Mouse (Mus musculus): ENCODE measurements around the gene C1rb. TPM values are rescaled to one million over a fixed set of nuclear protein-coding genes. Genes with fewer than 3 reads are reported as not detected.
A peak's percentile ranks its signal among the peaks of the same experiment; 100 is the strongest.
"Not testable (repeated sequence)": the region's sequence is repeated elsewhere in the genome, so short reads cannot be mapped to it uniquely, and the experiment has no call there.

Gene C1rb
- not detected in 2 replicates for polyA plus RNA-seq (2015; fragmentation: Nextera tagmentation; extraction: Ambion mirVana)

GRCm38 (mm10) chr6:124570026-124570425 lies at the start of gene C1rb:
Gene C1rb, plus strand, starts transcription at chr6:124570294.
- Histone ChIP-seq H3K4me3 (ENCODE audit: low read depth, low read length) (no peak within 1 kb of the TSS), H3K9me3 (ENCODE audit: low read length) (no peaks in the 10 kb centered on the region), H3K4me2 (ENCODE audit: low read depth, low read length) (no peak within 1 kb of the TSS), H3K27me3 (ENCODE audit: insufficient read depth, low read length) (no peaks in the 10 kb centered on the region), H3K36me3 (replicated peaks; ENCODE audit: insufficient read depth, low read length) (no peaks in the 10 kb centered on the region), H3K4me1 (ENCODE audit: insufficient read depth) (no peaks in the 10 kb centered on the region), H3K9ac (replicated peaks) (no peak within 1 kb of the TSS), H3K27ac (ENCODE audit: low read depth) (no peak within 1 kb of the TSS)
- TF ChIP-seq EP300 (IDR thresholded peaks at IDR 0.05; ENCODE audit: low read depth) (no peak), CTCF (IDR thresholded peaks at IDR 0.05; ENCODE audit: low read depth) (peak; percentile 92)
- 4% methylated on average over 8 of the region's 8 CpGs for WGBS (ENCODE audit: insufficient replicate concordance)
- DNase-seq (peak; percentile 67), ATAC-seq (no peak)

GRCm38 (mm10) chr6:124522082-124522481 lies 48.0 kb upstream of the C1rb start:
- H3K36me3 ChIP-seq (replicated peaks; ENCODE audit: insufficient read depth, low read length); H3K27me3 ChIP-seq (ENCODE audit: insufficient read depth, low read length); H3K4me1 ChIP-seq (ENCODE audit: insufficient read depth); ATAC-seq; H3K9ac ChIP-seq (replicated peaks); H3K9me3 ChIP-seq (ENCODE audit: low read length); H3K4me2 ChIP-seq (ENCODE audit: low read depth, low read length); H3K4me3 ChIP-seq (ENCODE audit: low read depth, low read length); DNase-seq; H3K27ac ChIP-seq (ENCODE audit: low read depth): not testable (repeated sequence)
- WGBS (ENCODE audit: insufficient replicate concordance): 58% methylated on average over 7 of the region's 7 CpGs

DNA sequence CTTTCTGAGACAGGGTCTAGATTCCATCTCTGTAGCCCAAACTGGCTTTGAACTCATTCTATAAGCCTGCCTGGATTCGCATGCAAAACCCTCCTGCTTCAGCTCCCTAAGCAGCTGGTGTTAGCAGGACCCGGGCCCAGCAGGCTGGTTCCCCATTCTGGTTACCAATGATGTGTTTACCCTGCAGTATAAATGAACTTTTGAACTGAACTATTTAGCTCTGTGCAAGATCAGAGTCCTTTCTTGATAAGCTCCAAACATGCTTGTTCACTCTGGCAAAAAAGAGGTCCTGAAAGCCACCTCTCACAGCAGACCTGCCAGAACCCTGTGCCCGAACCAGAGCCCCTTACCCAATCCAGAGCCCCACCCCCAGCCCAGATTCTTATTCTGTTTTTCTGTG lies 42.2 kb upstream of the C1rb start:
- no peak for DNase-seq
- H3K4me2 ChIP-seq (ENCODE audit: low read depth, low read length): no peak overlapping the region
- peak; percentile 72 for ATAC-seq
- no peak for TF ChIP-seq EP300 (IDR thresholded peaks at IDR 0.05; ENCODE audit: low read depth)
- no peak for TF ChIP-seq CTCF (IDR thresholded peaks at IDR 0.05; ENCODE audit: low read depth)
- H3K36me3 ChIP-seq (replicated peaks; ENCODE audit: insufficient read depth, low read length): no peaks in the 10 kb centered on the region
- no peaks in the 10 kb centered on the region for H3K9me3 ChIP-seq (ENCODE audit: low read length)
- no peaks in the 10 kb centered on the region for H3K4me1 ChIP-seq (ENCODE audit: insufficient read depth)
- no peak overlapping the region for H3K9ac ChIP-seq (replicated peaks)
- H3K4me3 ChIP-seq (ENCODE audit: low read depth, low read length): no peak overlapping the region
- no peaks in the 10 kb centered on the region for H3K27me3 ChIP-seq (ENCODE audit: insufficient read depth, low read length)
- WGBS (ENCODE audit: insufficient replicate concordance): 59% methylated on average over 3 of the region's 3 CpGs
- H3K27ac ChIP-seq (ENCODE audit: low read depth): peak overlapping the region; percentile 60

DNA sequence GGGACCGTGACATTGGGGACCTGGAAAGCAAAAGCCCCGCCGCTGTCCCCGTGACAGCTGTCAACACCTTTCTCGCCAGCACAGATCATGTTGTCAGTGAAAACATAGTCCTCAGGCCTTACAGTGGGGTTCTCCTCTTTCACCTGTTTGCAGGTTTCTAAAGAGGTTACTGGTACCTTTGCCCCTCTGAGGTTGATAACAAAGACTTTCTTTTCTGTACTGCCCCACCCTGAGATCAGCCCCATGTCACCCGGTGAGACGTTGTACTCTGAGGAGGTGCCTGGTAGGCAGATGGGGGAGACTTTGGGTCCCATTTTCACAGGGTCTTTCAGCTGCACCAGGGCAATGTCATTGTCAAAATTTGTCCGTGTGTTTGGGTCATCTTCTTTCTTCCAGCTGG lies 39.0 kb upstream of the C1rb start:
- WGBS (ENCODE audit: insufficient replicate concordance): 83% methylated on average over 8 of the region's 8 CpGs
- no peak overlapping the region for H3K9ac ChIP-seq (replicated peaks)
- DNase-seq: no peak

GRCm38 (mm10) chr6:124536125-124536829 lies 33.8 kb upstream of the C1rb start:
- H3K36me3 ChIP-seq (replicated peaks; ENCODE audit: insufficient read depth, low read length); ATAC-seq; H3K27ac ChIP-seq (ENCODE audit: low read depth); H3K27me3 ChIP-seq (ENCODE audit: insufficient read depth, low read length); DNase-seq; H3K9ac ChIP-seq (replicated peaks); H3K4me2 ChIP-seq (ENCODE audit: low read depth, low read length); H3K4me3 ChIP-seq (ENCODE audit: low read depth, low read length); H3K9me3 ChIP-seq (ENCODE audit: low read length); H3K4me1 ChIP-seq (ENCODE audit: insufficient read depth): not testable (repeated sequence)
- 61% methylated on average over 8 of the region's 8 CpGs for WGBS (ENCODE audit: insufficient replicate concordance)

More for the DNA sequence above, 39.0 kb upstream of the C1rb start:
- no peaks in the 10 kb centered on the region for H3K36me3 ChIP-seq (replicated peaks; ENCODE audit: insufficient read depth, low read length)
- no peaks in the 10 kb centered on the region for H3K9me3 ChIP-seq (ENCODE audit: low read length)
- no peak overlapping the region for H3K4me3 ChIP-seq (ENCODE audit: low read depth, low read length)
- no peak for ATAC-seq
- H3K27me3 ChIP-seq (ENCODE audit: insufficient read depth, low read length): no peaks in the 10 kb centered on the region
- H3K4me2 ChIP-seq (ENCODE audit: low read depth, low read length): no peak overlapping the region
- no peak for TF ChIP-seq EP300 (IDR thresholded peaks at IDR 0.05; ENCODE audit: low read depth)
- TF ChIP-seq CTCF (IDR thresholded peaks at IDR 0.05; ENCODE audit: low read depth): no peak
- H3K27ac ChIP-seq (ENCODE audit: low read depth): no peak overlapping the region
- H3K4me1 ChIP-seq (ENCODE audit: insufficient read depth): no peaks in the 10 kb centered on the region

- DNase-seq: peak; percentile 43
- H3K27me3 ChIP-seq (ENCODE audit: insufficient read depth, low read length); H3K36me3 ChIP-seq (replicated peaks; ENCODE audit: insufficient read depth, low read length); H3K9me3 ChIP-seq (ENCODE audit: low read length); H3K27ac ChIP-seq (ENCODE audit: low read depth); H3K9ac ChIP-seq (replicated peaks); H3K4me1 ChIP-seq (ENCODE audit: insufficient read depth): not testable (repeated sequence)
- ATAC-seq: peak; percentile 76
- 60% methylated on average over 2 of the region's 2 CpGs for WGBS (ENCODE audit: insufficient replicate concordance)
- H3K4me3 ChIP-seq (ENCODE audit: low read depth, low read length): 0 out of 2 replicates have a peak overlapping the region, but pooled peaks have one; percentile 29
- peak overlapping the region; percentile 59 for H3K4me2 ChIP-seq (ENCODE audit: low read depth, low read length)
These were observed 28.9 kb upstream of the C1rb start for GRCm38 (mm10) chr6:124541176-124541575.

GRCm38 (mm10) chr6:124542284-124542683 lies 27.8 kb upstream of the C1rb start, which contains the start of gene C1s1:
Gene C1s1, minus strand, starts transcription at chr6:124542359.
- Histone ChIP-seq H3K4me3 (ENCODE audit: low read depth, low read length) (peak within 1 kb of the TSS; percentile 29; the same call in 1 of the 2 replicates), H3K4me2 (ENCODE audit: low read depth, low read length) (peak within 1 kb of the TSS; percentile 59), H3K27ac (ENCODE audit: low read depth) (peak within 1 kb of the TSS; percentile 55; the same call in 1 of the 2 replicates)
- peak; percentile 66 for TF ChIP-seq CTCF (IDR thresholded peaks at IDR 0.05; ENCODE audit: low read depth)
- peak; percentile 85 for ATAC-seq
- not testable (repeated sequence) for H3K9me3 ChIP-seq (ENCODE audit: low read length); H3K27me3 ChIP-seq (ENCODE audit: insufficient read depth, low read length); H3K4me1 ChIP-seq (ENCODE audit: insufficient read depth); H3K36me3 ChIP-seq (replicated peaks; ENCODE audit: insufficient read depth, low read length); H3K9ac ChIP-seq (replicated peaks)
- 0% methylated on average over 1 of the region's 1 CpGs for WGBS (ENCODE audit: insufficient replicate concordance)
- peak; percentile 57 for DNase-seq

Data from liver, postnatal 0 days (tissue).